Mouse (Mus musculus) frontal cortex, postnatal 36 days (tissue): ENCODE results near the gene Ppt2.
A peak's percentile ranks its signal among the peaks of the same experiment; 100 is the strongest.

ENCODE experiments used
- DNase-seq, 2 experiments: peaks; one replicate each; pipeline ENCODE4 v3.0.0; 2022; ENCODE audit warnings: low spot score in 2 of 2

Ppt2 gene

DNA sequence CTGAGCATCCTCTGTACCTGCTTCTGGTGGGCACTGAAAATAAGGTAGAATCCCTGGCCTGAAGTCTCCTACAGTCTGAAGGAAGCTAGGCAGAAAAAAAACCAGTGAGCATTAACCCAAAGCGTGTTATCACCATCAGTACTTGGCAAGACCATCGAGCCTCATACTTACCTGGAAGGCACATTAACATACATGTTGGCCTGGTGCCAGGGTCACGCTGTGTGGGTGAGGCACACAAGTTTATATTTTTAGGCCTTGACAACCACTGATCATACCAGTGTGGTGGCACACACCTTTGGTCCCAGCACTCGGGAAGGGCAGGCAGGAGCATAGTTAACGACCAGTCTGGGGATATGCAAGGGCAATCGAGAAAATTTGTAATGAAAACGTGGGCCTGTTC lies 20.3 kb downstream of the Ppt2 start:
- no peak for DNase-seq

DNA sequence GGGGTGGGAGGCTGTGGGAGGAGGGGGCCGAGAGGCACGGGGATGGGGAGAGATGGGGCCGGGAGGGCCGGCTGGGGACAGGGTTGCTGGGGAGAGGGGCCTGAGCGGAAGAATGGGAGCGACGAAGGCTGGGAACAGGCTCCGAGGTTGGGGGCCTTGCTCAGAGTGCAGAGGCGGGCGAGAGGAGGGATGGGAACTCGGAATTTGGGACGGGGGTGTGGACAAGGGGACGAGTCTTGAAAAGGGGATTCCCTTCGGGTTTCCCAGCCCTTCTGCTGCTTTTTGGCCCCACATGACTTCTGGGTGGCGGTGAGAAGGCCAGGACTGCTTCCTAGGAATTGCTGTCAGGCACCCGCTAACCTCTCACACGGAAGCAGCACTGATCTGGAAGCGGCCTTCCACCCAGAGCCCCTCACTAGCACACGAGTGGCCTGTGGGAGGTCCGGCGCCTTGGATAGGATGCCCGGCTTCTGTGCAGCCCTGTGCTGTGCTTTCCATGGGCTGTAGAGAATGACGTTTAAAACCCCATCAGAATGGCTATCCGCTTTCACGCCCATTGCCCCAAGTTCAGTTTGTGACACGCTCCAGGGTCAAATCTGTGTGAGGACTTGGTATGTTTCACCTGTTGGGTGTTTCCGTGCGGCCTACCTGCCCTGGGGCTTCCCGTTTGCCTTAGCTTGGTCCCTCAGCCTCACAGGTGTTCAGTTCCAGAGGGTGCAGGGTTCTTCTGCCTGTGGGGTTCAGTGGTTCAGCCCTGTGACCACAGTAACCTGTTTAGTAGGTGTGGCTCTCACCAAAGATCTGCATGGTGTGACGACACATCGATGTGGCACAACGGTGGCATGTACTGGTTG lies 21.9 kb downstream of the Ppt2 start:
- no peak for DNase-seq

DNA sequence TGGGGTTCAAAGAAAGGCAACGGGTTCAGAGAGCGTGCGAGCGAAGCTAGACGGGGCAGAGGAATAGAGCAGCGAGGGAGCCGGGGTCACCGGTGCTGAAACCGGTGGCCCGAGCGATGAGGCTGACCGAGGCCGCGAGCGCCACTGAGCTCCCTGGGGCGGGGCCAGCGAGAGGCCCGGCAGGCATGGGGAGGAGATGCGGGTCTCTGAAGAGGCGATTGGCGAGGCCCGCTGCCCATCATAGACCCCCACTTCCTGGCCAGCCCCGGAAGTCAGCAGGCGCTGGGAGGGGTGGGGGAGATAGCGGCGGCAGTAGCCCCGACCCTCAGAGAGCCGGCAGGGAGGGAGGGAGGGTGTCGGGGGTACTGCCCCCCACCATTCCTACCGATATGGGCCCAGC lies 22.7 kb downstream of the Ppt2 start:
- DNase-seq: peak; percentile 97 to 98

DNA sequence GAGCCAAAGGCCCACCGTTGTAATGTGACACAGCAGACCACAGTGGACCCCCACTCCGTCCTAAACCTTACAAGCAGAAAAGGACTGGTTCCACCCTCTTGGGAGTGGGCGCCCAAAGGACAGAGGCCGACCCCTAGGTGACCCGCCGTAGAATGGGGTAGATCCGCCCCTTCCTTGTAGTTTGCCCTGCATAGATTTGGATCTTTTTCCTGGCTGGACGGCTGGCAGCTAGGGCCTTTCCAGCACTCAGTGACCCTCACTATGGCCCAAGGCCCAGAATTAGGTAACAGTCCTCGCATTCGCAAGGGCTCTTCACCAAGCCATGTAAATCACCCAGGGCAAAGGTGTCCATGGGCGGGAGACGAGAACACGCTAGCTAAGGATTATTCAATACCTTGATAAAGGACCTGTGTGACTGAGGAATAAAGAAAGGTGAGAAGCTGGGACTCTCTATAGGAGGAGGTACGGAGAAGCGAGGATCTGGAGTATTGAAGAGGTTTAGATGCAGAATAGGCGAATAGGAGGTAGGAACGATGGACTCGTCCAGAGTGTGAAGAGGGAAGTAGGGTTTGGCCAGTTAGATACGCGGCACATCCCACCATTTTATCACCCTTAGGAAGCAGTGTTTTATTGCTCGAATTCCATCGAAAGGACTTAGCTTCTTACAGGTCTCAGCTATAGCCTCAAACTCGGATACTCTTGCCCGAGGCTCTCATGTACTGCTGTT lies 23.6 kb downstream of the Ppt2 start:
- DNase-seq: peak in 1 of 2 experiments; percentile 43

DNA sequence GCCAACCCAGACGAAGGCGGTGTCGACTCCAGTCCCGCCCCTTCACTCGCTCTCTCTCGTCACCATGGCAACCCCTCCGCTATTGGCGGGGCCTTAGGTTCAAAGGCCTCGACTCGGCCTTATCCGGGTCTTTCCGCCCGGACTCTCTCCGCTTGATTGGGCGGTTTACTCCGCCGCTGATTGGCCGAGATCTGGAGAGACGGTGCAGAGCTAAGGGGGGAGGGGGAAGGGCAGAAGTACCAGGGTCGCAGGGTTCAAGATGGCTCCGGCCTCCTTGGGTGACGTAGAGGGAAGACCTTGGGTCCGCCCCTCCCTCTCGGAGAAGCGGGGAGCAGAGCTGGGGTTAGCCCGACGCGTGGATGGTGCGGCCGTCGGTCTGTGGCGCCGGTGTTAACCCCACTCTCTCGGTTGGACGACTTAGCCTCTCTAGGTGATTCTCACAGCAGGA lies 24.2 kb downstream of the Ppt2 start, which contains the start of gene Agpat1:
Gene Agpat1, plus strand, starts transcription at position 202 of the 448 bp plus-strand sequence.
- peak; percentile 95 to 98 for DNase-seq

DNA sequence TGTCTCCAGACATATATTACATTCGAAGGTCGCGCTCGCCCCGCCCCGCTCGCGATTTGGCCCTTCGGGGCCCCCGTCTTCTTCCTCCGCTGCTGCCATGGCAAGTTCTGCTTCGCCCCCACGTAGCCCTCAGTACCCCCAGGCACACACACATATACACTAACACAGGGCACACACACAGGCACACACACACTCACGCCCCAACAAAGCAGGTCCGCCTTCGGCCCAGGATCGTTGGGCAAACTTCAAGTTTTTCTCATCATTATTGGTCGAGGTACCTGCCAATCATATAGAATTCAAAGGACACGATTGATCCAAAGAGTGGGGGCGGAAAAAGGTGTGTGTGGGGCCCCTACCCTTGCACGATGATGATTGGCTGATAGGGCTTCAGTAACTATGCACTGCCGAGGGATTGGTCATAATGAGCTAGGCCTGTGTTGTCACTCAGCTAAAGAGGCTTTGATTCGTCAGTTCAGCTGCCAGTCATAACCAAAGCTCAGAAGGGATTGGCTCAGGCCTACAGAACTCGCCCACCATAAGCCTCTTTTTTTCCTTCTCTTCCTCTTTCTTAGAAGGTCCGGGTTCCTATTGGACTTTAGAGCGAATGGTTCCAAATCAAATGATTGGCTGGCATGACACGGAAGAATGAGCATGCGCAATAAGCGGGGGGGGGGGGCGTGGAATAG lies 24.8 kb downstream of the Ppt2 start, which contains the start of gene Rnf5:
Gene Rnf5, minus strand, starts transcription at position 316 of the 686 bp plus-strand sequence.
- DNase-seq: peak; percentile 98 to 100

DNA sequence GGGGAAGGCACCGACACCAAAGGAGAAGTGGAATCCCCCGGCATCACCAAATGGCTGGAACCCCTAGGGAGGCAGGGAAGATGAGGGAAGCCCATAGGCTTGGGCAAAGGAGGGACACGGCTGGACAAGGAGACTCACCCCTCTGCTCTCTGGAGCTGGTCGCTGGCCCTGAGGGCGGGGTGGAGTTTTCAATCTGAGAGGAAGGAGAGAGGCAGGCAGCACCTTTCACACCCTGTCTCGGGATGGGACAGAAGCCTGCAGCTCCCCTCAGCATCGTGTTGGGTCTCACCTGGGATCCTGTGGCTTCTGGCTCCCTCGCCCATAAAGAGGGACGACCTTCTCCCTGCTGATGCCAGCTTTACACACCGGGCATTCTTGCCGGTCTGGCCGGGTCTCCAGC lies 26.5 kb downstream of the Ppt2 start:
- no peak for DNase-seq

DNA sequence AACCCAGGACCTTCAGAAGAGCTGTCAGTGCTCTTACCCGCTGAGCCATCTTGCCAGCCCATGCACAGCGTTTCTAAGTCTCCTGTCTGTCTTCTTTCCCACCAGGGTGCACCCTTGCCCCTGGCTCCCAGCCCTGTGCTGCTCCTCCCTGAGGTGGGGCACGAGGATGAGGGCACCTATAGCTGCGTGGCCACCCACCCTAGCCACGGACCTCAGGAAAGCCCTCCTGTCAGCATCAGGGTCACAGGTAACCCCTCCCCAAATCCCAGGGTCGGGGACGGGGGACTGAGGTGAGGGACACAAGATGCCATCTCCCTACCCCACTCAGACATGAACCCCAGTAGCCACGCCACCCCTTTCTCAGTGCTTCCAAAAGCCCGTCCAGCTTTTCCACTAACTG lies 28.4 kb downstream of the Ppt2 start:
- no peak for DNase-seq

DNA sequence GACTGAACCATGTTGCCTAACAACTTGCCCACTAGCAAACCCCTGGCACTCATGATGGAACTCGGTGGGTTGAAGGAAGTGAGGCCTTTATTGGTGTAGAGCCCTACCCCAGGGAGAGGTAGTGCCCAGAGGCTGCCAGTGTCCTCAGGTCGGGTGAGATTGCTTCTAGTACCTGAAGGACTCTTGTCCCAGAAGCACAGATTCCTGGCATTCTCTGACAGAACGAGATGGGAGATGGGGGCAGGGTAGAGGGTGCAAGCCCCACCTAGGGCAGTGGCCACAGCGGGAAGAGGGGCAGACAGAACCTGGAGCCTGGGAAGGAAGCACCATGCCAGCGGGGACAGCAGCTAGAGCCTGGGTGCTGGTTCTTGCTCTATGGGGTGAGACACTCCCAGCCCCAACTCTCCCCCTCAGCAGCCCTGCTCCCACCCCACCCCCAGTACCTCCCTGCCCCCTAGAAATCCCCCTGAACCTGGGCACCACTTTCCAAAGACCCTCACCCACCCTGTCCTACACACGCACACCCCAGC lies 30.7 kb downstream of the Ppt2 start, which contains the start of gene Ager:
Gene Ager, plus strand, starts transcription at position 297 of the 530 bp plus-strand sequence.
- DNase-seq: no peak

DNA sequence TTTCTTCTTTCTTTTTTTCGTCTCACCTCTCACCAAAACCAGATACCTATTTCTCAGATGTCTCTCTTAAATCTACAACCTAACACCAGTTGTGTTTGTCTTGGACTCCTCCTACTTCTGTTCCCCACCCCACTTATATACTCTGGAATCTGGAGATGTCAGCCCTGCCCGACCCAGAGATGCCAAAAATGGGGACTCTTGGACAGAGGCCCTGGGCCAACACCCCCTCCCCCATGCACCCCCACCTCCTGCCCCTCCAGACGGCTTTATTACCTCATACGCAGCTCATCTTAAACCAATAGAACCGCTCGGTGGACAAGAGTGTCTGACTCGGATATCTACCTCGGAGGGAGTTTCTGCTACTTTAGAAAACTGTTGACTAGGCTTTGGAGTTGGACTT lies 32.2 kb downstream of the Ppt2 start:
- DNase-seq: no peak

DNA sequence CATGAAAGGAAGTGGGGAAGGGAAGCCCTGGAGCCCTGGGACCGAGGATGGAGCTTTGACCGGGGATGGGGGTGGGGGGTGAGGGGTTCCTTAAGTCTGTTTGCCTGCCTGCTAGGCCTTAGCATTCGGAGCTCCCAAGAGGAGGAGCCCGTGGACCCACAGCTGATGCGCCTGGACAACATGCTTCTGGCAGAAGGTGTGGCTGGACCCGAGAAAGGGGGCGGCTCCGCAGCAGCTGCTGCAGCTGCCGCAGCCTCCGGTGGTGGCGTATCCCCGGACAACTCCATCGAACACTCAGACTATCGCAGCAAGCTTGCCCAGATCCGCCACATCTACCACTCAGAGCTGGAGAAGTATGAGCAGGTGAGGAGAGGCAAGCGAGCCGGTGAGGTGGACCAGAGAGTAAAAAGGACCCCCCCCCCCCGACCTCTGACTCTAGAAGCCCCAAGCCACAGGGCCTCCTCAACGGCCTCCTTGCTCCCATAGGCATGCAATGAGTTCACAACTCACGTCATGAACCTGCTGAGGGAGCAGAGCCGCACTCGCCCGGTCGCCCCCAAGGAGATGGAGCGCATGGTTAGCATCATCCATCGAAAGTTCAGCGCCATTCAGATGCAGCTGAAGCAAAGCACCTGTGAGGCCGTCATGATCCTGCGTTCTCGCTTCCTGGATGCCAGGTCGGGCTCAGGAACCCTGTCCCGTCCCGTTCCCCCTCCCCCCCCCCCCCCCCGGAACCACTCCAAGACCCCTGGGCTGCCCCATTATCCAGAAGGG lies 34.4 kb downstream of the Ppt2 start:
- DNase-seq: no peak

DNA sequence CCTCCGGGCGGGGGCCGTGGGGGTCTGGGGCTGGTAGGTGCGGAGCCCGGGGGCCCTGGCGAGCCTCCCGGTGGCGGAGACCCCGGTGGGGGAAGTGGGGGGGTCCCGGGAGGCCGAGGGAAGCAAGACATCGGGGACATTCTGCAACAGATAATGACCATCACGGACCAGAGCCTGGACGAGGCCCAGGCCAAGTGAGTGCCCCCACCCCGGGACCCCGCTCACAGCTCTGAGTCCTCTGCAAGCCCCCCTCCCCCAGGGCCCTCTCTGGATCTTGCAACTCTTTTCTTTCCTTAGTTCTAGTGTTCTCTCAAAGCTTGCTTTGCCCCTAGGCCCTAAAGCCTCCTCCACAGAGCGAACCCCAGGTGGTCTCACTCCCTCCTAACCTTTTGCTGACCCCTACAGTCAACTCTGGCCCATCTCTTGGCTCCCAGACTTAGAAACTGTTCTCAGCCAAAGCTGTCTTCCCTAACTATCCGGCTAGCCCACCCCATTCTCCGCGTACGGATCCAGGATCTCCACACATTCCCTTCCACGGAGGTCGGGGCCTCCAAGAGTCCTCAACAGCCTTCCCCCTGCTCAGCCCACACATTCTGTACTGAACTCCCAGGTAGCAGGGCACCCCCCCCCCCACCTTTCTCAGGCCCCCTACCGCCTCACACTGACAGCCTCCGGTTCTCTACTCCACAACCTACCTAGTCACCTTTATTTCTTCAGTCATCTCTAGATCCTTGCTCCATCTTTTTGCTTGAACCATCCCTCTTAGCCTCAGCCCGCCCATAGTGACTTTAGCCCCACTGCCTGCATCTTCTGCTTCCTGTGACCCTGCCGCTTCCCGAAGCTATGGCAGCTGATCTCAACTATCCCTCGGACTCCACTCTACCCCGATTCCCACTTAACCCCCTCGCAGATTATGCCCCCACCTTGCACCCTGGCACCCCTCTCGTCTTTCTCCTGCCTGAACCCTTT lies 35.4 kb downstream of the Ppt2 start:
- peak; percentile 24 to 37 for DNase-seq

DNA sequence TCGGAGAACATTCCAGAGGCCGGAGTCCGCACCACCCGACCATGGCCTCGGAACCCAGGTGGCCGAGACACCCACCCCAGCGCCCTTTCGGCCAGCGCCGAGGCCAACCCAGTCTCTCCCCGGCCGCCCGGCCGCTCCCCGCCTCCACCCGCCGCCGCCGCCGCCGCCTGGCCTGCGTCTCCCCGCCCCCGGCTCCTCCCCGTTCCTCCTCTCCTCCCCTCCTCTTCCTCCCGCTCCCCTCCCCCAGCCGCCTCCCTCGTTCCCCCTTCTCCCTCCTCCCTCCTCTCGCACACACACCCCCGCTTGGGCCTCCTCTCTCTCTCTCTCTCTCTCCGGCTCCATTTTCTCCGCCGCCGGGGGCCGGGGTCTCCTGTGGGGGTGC lies 36.3 kb downstream of the Ppt2 start:
- DNase-seq: peak; percentile 56 to 74

DNA sequence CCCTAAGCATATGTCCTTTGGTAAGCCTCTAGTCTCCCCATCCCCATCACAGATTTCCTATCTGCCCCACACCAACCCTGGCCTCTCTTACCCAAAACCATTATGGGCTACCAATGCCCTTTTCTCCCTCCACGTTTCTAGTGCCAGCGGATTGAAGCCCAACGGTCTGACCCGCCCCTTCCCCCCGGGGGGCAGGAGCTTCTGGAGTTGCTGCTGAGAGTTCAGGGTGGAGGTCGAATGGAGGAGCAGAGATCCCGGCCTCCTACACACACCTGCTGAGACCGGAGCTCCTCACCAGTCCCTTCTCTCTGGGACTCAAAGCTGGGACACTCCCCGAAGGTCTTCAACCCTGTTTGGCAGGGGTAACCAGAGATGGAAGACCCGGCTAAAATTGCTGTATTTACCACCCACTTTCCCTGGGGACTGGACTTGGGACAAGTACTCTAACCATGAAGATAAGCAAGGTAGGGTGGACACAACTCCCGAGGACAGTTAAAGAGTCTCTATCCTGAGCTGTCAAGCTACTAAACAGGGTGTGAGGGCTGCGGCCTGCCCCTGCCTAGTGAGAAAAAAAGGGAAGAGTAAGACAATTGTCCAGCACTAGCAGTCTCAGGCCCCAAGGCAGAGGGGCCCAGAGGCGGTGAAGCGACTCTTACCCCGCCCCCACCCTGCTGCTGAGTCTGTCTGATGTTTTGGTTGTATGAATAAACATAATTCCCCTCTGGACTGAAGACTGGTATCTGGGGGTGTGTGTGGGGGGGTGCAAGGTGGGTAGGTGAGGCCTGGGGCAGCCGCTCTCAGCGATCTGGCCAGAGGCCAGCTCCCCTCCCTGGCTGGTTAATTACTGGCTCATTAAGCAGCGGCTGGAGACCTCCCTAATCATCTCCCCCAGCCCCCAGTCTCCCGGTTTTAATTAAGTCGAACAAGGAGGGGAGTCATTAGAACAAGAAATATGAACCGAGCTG lies 37.0 kb downstream of the Ppt2 start, which contains the start of gene Pbx2:
Gene Pbx2, plus strand, starts transcription at position 238 of the 965 bp plus-strand sequence.
- peak in 1 of 2 experiments; percentile 21 for DNase-seq

DNA sequence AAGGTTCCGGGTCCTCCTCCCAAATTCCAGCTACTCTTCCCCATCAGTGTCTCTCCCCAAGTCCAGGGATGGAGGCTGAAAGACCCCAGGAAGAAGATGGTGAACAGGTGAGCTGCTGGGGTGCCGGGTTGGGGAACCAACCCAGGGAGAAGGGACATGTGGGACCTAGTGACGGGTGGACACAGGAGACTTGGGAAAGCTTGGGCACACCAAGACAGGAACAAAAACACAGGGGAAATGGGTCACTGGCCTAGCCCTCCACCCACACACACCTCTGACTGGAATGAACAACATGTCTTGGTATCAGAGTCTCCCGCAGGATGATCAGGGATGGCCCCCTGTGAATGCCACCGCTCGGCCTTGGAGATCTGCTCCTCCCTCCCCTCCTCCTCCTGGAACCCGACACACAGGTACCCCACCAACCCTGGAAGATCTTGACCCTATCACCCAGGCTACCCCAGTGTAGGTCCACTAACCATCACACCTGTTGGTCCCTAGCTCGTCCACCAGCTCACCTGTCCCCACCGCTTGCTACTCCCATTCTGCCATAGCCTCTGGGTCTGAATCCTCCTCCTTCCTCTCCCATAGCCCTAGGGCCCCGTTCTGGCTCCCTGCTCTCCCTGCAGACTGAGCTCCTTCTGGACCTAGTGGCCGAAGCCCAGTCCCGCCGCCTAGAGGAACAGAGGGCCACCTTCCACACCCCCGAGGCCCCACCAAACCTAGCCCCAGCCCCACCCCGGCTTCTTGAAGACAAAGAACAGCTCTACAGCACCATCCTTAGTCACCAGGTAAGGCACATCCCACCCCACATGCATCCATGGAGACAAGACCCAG lies 37.9 kb downstream of the Ppt2 start:
- DNase-seq: no peak

DNA sequence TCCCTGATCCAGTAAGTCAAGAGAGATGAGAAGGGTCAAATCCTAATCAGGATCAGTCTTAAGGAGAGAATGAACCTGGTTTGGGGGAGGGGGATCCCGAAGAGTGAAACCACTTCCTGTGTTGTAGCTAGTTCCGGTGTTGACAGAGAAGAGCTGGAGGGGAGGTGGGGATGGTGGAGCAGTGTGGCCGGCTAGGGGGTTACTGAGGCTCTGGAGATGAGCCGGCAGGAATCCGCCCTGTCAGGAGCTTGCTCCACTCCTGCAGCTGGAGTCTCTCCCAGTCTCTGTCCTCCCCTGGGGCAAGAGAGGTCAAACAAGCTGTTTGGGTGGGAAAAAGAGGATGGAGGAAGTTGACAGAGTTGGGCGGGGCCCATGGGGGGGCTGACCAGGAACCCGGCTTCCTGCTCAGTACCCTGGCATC lies 38.6 kb downstream of the Ppt2 start, which contains the start of gene Gpsm3:
Gene Gpsm3, plus strand, starts transcription at position 126 of the 421 bp plus-strand sequence.
- no peak for DNase-seq

DNA sequence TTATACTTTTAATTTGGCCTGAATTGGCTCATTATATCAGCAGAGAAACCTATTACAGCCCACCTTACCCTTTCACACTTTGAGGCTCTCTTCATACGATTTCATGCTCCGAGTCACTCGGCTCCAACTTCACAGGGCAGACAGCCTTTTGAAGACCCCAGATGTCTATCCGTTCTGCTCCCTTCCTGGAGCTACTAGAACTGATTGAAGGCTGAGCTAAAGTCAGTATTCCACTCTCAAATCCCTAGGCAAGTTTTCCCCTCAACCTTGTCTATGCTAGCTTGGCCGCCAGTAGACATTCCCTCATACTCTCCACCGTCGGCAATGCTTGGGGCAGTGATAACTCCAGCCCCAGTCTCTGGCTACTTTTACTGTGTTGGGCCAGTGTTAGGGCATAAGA lies 39.1 kb downstream of the Ppt2 start:
- DNase-seq: no peak

DNA sequence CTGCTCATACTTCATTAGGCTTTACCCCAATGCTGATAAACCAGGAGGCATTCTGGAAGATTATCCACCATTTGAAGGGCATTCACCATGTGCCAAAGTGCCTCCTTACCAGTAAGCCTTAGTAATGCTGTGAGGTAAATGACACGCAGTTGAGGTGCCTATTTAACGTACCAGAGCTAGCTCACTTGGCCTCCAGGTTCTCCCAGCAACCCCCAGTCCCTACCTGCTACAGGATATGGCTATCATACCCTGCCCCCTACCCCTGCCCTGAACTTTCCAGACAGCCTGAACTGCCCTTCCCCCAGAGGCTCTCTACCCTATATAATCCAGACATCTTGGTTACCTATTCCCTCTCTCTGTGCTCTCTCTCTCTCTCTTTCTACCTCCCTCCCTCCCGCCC lies 39.5 kb downstream of the Ppt2 start:
- DNase-seq: no peak
